Mouse (Mus musculus): ENCODE measurements around the gene Gli1.

DNA sequence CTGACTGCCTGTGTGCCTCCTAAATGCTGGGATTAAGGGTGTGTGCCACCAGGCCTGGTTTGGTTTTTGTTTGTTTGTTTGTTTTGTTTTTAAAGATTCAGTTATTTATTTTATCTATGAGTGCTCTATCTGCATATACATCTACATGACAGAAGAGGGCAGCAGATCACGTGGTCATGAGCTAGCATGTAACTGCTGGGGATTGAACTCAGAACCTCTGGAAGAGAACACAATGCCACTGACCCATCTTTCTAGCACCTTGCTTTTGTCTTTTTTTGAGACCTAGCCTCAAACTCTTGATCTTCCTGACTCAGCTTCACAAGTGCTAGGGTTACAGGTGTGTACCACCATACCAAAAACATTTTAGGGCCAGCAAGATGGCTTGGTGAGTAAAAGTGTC is 6.5 kb downstream of the Gli1 start:
- TF ChIP-seq CTCF (IDR thresholded peaks at IDR 0.05; ENCODE audit: insufficient read depth, low read depth, low read length): no peak
- TF ChIP-seq POLR2A (IDR thresholded peaks at IDR 0.05; ENCODE audit: insufficient read depth, low read depth, low read length): no peak
